Mouse (Mus musculus): Measurements from ENCODE around the gene Gpr135.

Gpr135 gene

DNA sequence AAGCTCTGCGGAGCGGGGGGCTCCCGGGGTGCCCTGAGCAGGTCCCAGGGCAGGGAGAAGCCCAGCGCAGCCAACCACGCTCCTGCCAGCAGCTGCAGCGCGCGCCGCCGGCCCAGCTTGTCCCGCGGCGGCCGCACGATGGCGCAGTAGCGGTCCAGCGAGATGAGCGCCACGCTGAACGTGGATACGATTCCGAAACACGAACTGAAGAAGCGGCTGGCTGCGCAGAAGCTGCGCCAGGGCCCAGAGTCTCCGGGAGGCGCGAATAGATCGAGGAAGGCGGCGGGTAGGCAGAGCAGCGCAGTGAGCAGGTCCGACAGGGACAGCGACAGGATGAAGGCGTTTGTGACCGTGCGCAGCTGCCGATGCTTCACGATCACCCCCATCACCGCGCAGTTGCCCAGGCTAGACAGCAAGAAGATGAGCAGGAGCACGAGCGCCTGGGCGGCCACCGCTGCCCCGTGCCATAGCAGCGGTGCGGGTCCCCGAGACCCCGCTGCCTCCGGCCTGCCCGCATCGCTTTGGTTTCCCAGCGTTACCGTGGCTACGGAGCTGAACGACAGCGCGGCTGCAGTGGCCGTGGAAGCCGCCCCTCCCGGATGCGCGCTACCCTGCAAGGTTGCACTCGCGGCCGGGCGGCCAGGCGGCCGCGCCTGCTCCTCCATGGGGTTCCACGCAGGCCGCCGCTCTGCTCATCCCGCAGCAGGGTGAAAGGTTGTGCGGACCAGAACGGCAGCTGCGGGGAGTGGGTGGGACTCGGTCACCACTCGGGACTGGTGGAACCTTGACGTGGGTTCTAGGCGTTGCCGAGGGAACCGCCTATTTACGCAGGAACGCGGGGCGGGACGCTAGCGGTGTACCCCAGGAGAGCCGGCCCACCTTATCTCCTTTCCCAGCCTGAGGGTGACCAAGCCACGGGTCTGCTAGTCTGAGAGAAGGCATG, at the start of gene Gpr135:
Gpr135 (minus strand) TSS at position 799 of the 943 bp plus-strand sequence.
- peak; percentile 71 for DNase-seq (ENCODE audit: low read depth, low spot score)

DNA sequence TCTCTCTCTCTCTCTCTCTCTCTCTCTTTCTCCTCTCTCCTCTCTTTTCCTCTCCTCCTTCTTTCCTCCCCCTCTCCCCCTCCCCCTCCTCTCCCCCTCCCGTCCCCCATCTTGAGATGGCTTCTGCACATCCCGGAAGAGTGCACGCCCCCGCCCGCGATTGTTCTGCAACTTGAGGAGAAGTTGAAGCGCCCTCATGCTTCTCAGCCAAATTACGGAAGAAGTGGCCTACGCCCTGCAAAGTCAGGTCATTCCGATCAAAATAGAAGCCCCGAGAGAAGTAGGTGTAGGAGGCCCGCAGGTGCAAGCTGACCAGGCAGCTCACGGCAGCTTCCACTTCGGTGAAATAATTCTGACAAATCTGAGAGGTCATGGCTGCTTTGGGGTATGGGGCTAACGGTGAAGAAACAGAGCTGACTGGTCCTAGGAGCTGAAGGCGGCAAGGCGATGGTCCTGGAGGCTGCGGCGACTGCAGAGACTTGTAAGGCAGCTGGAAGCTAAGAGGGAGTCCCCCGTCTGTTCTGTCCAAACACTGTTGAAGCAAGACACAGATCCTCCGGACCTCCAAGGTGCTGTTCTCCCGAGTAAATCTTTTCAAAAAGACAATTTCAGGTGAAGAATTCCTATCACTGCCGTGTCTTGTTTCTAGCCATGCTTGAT, 44.9 kb upstream of the Gpr135 start:
- no peak for DNase-seq (ENCODE audit: low read depth, low spot score)

DNA sequence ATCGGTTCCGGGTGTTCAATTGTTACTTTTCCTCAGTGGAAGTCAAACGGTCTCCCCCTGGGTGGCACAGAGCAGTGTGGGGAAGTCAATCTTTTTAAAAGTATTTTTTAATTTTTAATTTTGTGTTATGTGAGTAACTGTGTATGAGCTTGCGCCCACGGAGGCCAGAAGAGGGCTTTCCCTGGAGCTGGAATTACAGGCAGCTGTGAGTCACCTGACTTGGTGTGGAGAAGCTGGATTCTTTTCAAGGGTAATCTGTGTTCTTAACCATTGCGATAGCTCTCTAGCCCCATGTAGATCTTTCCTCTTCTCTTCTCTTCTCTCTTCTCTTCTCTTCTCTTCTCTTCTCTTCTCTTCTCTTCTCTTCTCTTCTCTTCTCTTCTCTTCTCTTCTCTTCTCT, 44.2 kb upstream of the Gpr135 start:
- no peak for DNase-seq (ENCODE audit: low read depth, low spot score)

DNA sequence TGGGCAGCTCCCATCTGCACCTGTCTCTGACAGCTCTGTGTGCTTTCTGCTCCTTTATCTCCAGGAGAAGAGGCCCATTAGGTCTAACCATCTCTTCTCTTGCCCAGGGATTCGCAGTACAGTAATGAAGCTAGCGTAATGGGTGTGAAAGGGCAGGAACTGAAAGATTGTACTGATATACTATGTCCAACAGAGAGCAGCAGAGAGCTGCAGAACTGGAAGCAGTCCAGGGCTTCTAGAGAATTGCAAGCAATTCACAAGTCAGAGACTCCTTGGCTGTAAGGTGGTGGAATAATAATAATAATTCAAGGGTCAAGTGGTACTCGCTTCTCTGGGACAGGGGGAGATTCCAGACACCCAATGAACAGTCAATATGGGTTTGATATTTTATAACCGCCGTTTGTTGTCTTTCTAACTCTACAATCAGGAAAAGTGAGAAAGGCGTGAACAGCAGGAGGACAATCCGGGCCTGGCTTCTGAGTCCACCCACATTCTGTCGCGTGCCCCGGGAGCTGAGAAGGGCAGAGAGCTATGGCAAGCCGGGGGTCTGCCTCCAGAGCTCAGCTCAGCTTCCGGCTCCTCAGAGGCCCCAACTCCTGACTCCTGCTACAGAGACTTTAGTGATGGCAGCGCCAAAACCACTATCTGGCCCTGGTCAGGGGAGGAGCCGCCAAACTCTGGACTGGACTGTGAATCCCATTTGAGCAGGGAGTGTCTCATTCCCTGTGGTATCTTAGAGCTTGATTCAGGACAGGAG, 33.8 kb upstream of the Gpr135 start:
- peak; percentile 73 for DNase-seq (ENCODE audit: low read depth, low spot score)

DNA sequence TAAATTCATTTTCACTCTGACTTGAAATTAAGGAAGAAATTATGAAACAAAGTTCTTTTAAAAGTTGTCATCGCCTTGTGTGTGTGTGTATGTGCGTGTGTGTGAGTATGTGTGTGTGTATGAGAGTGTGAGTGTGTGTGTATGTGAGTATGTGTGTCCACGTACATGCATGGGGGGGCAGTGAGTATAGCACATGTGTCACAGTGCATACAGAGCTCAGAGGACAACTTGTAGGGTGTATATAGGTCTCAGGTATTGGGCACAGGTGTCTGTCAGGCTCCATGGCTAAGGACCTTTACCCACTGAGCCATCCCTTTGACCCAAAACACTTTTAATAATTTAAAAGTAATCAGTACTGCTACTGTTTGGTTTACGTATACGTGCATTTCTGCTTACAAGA, 33.1 kb upstream of the Gpr135 start:
- DNase-seq (ENCODE audit: low read depth, low spot score) = no peak

DNA sequence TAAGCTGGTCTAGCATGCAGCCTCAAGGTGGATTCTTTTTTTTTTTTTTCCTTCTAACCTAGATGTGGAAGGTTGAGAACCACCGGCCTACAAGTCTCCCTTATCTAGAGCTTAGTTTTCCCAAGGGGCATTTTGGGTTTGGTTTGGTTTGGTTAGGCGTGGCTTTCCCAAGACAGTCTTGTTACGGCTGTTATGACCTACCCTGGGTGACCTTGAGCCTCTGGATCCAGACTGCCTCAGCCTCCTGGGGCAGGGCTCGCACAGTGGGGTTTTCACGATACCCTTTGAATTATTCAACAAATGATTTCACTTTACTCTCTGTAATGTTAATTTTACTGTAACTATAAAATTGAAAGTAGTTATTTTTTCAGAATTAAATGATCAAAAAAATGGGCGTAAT, 31.9 kb upstream of the Gpr135 start:
- DNase-seq (ENCODE audit: low read depth, low spot score) = no peak

DNA sequence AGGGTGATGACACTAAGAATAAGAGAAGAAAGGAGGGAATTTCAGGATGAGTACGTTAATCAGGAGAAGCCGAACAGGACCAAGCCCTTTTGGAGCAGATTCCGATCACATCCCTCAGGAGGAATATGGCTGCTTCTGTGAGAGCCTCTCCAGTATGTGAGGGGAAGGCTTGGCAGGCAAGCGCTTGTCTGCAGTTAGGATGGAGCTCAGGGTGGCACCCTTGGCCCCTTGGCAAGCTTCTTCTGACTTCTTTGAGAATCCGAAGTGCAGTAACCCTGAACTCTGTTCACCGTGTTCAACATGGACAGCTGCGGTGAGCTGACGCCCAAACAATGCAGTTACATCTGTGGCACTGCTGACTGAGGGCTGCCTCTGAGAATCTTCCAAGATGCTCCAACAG, 26.0 kb upstream of the Gpr135 start:
- no peak for DNase-seq (ENCODE audit: low read depth, low spot score)

DNA sequence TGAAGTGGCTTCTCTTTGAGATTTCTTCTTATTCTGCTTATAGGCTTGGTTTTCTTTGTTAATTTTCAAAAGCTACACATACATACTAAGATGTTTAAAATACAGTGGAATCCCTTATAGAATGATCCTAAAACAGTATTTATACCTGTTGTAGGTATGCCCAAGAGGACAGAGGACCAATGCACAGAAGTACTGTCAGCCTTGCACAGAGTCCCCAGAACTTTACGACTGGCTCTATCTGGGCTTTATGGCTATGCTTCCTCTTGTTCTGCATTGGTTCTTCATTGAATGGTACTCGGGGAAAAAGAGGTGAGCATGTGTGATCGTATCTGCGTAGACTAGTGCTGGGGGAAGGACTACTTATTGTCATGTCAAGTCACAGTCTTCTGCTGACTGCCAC, 18.9 kb upstream of the Gpr135 start:
- no peak for DNase-seq (ENCODE audit: low read depth, low spot score)

DNA sequence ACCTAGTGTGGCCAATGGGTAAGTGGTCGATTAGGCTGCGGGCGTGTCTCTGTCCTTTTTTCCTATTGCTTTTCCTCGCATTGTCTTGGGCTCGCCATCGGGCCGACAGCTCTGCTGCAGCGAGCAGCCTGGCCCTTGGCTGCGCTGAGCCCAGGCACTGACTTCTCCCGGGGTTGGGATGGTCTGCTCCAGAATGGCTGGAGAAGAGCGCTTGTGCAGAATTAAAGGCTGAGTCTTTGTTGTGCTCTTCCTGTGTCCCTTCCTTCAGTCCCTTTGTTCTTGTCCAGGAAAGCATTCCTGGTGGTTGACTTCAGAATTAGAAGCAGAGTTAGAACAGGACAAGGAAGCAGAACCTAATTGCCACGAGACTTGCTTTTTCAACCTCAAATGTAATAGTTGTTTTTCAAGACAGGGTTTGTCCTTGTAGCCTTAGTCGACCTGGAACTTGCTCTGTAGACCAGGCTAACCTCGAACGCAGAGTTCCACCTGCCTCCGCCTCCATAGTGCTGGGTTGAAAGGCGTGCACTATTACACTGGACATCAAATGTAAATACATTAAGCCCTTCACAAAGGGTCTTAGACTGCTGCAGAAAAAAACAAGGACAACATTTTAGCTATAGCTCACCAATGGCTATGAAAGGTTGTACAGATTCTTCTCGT, 15.4 kb upstream of the Gpr135 start:
- DNase-seq (ENCODE audit: low read depth, low spot score) = no peak

DNA sequence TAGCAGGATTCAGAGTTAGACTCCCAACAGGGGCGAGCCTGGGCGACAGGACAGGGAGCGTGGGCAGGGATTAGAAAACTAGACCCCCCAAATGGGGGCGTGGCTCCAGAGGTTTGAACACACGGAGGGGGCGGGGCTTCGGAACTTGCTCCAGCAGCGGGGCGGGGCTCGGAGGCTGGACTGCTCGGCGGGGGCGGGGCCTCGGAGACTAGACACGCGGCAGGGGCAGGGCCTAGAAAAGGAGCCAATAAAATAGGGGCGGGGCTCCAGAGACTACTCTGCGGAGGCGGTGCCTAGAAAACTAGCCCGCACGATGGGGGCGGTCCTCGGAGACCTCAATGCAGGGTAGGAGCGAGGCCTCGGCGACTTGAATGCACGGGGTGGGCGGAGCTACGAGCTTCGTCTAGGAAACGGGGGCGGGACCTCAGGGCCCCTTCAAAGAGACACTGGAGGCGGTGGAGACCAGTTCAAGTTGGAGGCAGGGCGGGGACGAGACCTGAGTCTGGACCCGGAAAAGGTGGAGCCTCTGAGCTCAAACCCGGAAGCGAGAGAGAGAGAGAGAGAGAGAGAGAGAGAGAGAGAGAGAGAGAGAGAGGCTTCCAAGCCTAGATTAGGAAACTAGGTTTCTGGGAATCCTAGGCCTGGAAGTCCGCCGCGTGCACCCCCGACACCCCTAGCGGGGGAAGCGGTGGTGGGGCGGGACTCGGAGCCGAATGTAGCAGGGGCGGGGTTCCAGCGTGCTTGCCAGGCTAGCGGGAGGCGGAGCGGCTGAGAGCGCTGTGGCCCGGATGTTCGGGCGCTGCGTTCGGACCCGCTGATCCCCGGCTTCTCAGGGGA, 14.6 kb upstream of the Gpr135 start, which contains the start of the genes L3hypdh and Jkamp:
L3hypdh (minus strand) TSS at position 111 of the 837 bp plus-strand sequence.
Jkamp (plus strand) TSS at position 261 of the 837 bp plus-strand sequence.
- peak; percentile 99 for DNase-seq (ENCODE audit: low read depth, low spot score)

DNA sequence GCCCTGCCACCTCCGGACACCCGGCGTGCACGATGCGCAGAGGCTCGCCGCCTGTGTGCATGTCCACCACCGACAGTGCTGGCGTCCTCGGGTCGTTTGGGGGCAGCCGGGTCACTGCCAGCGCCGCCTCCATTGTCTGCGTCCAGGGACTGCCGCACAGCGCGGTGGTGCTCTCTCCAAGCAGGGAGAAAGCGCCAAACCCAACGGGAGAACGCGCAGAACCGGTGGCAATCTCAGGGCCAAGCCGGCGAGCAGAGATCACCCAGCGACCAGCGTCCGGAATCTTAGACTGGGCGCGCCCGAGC, 14.1 kb upstream of the Gpr135 start:
- no peak for DNase-seq (ENCODE audit: low read depth, low spot score)

DNA sequence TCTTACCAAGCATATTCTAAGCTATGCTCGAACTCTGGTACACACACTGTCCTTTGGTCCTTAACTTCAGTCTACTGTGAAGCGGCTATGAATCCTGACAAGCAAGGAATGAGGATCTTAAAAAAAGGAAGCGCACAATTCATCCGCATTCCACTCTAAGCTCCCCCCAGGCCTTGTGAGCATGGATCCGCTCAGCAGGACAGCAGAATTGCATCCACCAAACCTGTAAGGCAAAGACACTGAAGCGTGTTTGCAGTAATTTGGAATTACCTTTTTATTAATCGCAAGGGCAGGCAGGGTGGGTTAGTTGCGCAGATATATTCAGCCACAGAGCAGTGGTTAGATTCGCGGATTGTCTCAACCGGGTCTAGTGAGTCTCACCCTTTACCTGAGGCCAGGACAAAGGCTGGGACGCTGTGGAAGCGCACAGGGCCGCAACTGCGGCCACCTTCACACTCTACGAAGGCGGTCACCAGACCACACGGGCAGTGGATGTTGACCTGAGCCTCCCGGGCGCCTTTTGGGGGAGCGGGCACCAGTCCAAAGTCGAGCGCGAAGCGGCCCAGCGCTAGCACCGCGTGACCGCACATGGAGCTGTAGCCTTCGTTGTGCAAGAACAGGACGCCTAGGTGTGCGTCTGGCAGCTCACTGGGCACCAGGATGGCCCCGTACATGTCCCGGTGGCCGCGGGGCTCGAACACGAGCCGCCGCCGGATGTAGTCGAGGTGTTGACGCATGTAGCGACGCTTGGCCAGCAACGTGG, 13.5 kb upstream of the Gpr135 start:
- DNase-seq (ENCODE audit: low read depth, low spot score) = peak; percentile 27

DNA sequence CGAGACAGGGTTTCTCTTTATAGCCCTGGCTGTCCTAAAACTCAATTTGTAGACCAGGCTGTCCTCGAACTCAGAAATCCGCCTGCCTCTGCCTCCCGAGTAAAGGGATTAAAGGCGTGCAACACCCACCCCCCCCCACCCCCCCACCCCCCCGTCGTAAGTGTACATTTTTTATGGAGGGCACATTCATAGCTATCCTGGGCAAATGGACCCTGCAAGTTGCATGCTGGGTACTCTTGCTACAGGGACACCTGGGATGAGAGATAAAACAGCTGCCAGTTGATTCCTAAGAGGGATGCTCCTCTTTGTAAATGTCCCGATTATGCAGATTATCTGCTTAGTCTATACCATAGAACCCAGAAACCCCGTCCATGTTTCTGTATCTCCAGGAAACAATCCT, 12.3 kb upstream of the Gpr135 start:
- DNase-seq (ENCODE audit: low read depth, low spot score) = no peak

DNA sequence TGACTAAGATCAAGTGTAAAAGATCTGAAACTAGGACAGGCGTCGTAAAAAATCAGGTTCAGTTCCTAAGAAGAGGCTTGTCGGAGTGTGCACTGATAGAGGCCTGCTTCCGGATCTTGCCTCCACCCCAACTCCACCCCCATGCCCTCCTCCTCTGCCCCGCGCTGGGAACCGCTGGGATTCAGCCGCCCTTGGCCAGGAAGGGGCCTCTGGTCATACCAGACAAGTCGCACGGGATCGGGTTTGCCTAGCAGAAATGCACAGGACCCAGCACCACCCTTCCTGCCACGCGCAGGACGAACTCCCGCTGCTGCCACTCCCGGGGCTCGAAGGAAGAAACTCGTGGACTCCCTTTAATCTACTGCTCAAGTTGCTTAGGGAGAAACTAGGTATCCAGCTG, 11.4 kb upstream of the Gpr135 start:
- no peak for DNase-seq (ENCODE audit: low read depth, low spot score)

DNA sequence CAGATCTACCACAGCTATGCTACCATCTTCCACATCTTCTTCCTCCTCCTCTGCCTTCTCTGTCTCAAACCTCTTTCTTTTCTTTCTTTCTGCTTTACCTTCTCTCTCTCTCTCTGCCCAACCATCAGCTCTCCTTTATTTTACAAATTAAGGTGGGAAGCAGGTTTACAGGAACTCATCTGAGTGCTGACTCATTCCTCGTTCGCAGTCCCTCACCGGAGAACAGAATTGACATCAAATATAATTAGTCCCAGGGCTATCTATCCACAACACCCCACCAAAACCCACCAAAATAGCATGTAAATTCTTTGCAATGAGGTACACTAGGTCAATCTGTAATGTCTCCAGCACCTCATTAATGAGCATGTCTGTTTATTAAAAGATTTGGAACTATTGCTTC, 11.0 kb upstream of the Gpr135 start:
- DNase-seq (ENCODE audit: low read depth, low spot score) = no peak

DNA sequence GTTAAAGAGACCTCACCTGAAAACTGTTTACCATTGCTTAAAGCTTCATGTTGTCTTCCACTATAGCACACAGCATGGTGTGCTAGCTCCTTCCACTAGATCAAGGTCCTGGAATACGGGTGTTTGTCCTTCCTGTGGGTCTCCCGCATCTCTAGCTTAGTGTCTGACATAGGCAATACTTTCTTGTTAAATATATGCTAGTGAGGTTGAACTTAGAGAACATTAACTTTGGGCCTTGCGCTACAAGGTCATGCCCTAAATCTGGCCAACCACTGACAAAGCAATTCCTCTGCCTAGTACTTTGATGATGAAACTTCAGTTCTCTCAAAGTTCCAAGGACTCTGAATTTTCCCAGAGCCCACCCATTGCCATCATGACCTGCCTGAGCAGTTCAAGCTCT, 7.3 kb upstream of the Gpr135 start:
- DNase-seq (ENCODE audit: low read depth, low spot score) = no peak

DNA sequence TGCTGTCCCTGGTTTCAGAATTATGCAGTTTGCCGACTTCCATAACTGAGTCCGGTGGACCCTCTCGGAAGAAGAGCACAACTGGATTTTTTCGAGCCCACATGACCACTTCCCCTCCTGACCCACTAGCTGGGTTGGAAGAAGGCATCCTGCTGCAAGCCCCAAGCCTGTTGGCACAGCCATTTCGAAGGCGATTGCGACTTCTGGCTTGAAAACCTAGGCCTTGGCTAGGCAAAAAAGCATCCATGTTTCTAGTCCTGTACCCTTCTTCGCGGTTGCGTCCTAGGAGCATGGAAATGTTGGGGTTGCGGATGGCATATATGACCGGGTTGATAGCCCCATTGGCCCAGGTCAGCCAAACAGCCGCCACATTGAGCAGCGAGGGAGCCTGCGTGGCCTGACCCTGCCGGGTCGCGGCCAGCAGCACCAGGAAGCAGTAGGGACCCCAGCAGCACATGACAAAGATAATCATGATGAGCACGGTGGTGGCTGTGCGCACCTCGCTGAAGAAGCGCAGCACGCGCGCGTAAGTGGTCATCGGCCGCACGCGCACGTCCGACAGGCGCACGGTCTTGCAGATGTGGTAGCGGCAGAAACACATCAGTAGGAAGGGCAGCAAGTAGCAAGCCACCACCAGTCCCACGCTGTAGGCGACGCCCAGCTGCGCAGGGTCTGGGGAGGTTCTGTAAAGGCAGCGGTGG, 1.1 kb downstream of the Gpr135 start:
- peak; percentile 37 for DNase-seq (ENCODE audit: low read depth, low spot score)

DNA sequence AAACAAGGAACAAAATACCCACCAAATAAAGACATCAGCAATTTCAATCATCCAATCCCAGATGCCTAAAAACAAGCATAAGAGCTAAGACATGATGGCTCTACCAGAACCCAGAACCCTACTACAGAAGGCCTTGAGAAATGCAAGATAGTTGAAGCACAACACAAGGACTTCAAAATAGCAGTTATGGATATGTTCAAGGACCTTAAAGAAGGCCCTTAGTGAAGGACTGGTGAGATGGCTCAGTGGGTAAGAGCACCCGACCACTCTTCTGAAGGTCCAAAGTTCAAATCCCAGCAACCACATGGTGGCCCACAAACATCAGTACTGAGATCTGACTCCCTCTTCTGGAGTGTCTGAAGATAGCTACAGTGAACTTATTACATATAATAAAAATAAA, 13.1 kb downstream of the Gpr135 start:
- DNase-seq (ENCODE audit: low read depth, low spot score) = no peak

DNA sequence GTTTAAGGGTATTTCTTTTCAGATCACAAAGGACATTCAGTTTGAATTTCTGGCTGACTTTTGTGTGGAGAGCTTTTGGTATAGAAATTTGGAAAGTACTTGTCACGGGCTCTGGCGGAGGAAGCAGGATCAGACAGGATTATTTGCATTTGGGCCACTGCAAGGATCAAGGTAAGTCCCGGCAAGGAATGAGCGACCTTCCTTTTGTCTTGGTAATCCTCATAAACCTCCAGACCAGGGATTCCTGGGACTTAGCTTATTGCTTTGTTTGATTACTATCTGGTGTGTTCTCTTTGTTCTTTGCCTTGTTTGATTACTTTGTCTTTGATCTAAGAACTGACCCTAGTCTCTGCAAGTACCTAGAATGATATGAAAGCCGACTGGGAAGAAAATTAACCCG, 17.1 kb downstream of the Gpr135 start:
- DNase-seq (ENCODE audit: low read depth, low spot score) = no peak

DNA sequence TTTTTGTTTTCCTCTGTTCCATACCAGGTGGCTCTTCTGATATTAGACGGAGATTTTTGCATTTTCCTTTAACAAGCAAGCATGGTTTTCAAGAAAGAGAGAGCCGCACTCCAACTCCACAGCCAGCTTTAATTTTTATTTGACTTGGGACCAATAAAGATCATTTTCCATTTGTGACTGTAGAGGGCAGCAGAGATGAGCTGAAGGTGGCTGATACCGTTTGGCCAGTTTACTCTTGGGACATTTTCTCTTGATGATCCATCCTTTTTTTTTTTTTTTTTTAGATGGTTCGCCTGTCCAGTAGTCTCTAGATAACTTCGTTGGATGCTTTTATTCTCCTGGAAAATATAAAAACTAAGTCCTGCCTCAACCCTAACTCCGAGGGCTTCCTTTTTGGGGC, 17.6 kb downstream of the Gpr135 start:
- no peak for DNase-seq (ENCODE audit: low read depth, low spot score)
